Mouse (Mus musculus) cortical plate, adult 2 months (tissue): ENCODE measurements around the gene Mccc2.

ENCODE experiments used
- CTCF ChIP-seq: fragments of 200-500 bp; IDR thresholded peaks from 2 replicates; pipeline ENCODE4 v1.5.1; 2011; ENCODE audit warnings: mild to moderate bottlenecking, control low read depth, low read length; ENCODE audit not compliant: insufficient read depth; ENCODE audit errors: extremely low read depth
- POLR2A ChIP-seq: fragments of 200-500 bp; IDR thresholded peaks from 2 replicates; pipeline ENCODE4 v1.6.1; 2011; ENCODE audit warnings: mild to moderate bottlenecking, low read length, control low read depth; ENCODE audit not compliant: insufficient read depth; ENCODE audit errors: extremely low read depth

DNA sequence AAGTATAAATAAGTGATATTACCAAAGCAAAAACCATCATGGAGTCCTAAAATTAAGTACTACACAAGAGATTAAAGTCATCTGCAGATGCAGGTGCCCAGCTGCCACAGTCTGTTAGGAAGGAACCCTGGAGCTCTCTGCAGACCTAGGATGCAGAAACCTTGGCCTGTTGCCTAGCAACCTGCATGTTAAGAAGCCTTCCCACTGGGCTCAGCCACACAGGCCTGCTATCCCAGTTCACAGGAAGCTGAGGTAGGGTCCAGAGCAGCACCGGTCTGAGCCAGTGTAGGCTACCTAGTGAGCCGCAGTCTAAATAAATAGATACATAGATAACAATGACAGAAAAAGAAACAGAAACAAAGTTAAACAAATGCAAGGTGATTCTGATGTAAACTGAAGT, 74.8 kb downstream of the Mccc2 start:
- no peak for TF ChIP-seq CTCF
- no peak for TF ChIP-seq POLR2A
